Mouse (Mus musculus) stomach, embryonic 16.5 days (tissue): Measurements from ENCODE around the gene Phkg2. TPM values are rescaled to one million over a fixed set of nuclear protein-coding genes. Genes with fewer than 3 reads are reported as not detected.
"Not testable (repeated sequence)": the region's sequence is repeated elsewhere in the genome, so short reads cannot be mapped to it uniquely, and the experiment has no call there.

Experiments used
- ATAC-seq: fragments of 200-750 bp; cut with Nextera tagmentation; 2 replicates; pipeline ENCODE4 v1.8.0; 2017; ENCODE audit warnings: moderate number of reproducible peaks, moderate TSS enrichment; ENCODE audit not compliant: insufficient read depth, low FRiP score
- H3K27ac ChIP-seq: fragments of 300-500 bp; sonication (generic); 2 replicates; pipeline ENCODE4 v1.5.1; 2014; ENCODE audit warnings: low read length
- H3K27me3 ChIP-seq: fragments of 300-500 bp; sonication (generic); 2 replicates; pipeline ENCODE4 v1.6.1; 2014; ENCODE audit warnings: low read length, control low read depth, mixed read lengths; ENCODE audit not compliant: control insufficient read depth, insufficient read depth
- H3K36me3 ChIP-seq: fragments of 300-500 bp; sonication (generic); 2 replicates; pipeline ENCODE4 v1.6.1; 2014; ENCODE audit warnings: low read length; ENCODE audit not compliant: control insufficient read depth, insufficient read depth
- H3K4me1 ChIP-seq: fragments of 300-500 bp; sonication (generic); 2 replicates; pipeline ENCODE4 v1.6.1; 2014; ENCODE audit warnings: low read length, control low read depth, mixed read lengths; ENCODE audit not compliant: control insufficient read depth, insufficient read depth
- H3K4me2 ChIP-seq: fragments of 300-500 bp; sonication (generic); 2 replicates; pipeline ENCODE4 v1.6.1; 2014; ENCODE audit warnings: low read depth, low read length, mixed read lengths
- H3K4me3 ChIP-seq: fragments of 300-500 bp; sonication (generic); replicated peaks from 2 replicates; pipeline ENCODE4 v1.5.1; 2014; ENCODE audit warnings: mild to moderate bottlenecking, low read length
- H3K9ac ChIP-seq: fragments of 300-500 bp; sonication (generic); 2 replicates; pipeline ENCODE4 v1.6.1; 2014; ENCODE audit warnings: low read length
- H3K9me3 ChIP-seq: fragments of 300-500 bp; sonication (generic); replicated peaks from 2 replicates; pipeline ENCODE4 v1.6.1; 2016; ENCODE audit warnings: low read length, control low read depth; ENCODE audit not compliant: control insufficient read depth
- WGBS: fragments of 180-500 bp; shearing (Covaris S2); extraction: QIAGEN DNeasy Blood & Tissue Kit; methylation state at CpG from one replicate; pipeline ENCODE4 v1.1.7; 2014; 5-methylcytosine and 5-hydroxymethylcytosine counted together
- polyA plus RNA-seq: library from polyadenylated mRNA; unstranded; fragments of >200 nt; fragmentation: Nextera tagmentation; extraction: Ambion mirVana; gene quantifications from 2 replicates; pipeline ENCODE4 v1.2.1, GENCODE M21; 2015

Phkg2 gene
- polyA plus RNA-seq, 1 experiment from 2014 or later = 37.6 TPM

DNA sequence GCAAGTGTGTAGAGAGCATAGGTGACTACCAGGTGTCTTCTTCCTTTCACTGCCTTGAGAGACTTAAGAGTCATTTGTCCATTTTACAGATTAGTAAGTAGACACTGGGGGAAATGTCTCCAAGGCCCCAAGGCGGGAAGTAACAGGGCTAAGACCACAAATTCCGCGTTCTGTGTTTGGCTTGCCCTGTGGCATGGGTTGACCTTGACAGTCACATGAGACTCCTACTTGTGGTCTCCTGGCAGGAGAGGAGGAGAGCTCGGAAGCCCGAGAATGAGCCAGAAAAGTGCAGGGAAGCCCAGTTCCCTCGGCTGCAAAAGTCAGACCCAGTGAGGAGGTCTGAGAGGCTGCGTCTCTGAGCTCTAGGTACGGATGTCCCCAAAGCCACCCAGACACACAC, 40.4 kb downstream of the Phkg2 start:
- peak overlapping the region; percentile 96; the same call in 1 of the 2 replicates for H3K9ac ChIP-seq
- WGBS = 85% methylated on average over 8 of the region's 8 CpGs
- H3K27me3 ChIP-seq = no peaks in the 10 kb centered on the region
- H3K36me3 ChIP-seq = peaks cover 43% of the 10 kb centered on the region
- no peak overlapping the region for H3K27ac ChIP-seq
- no peak for ATAC-seq
- no peak overlapping the region for H3K4me3 ChIP-seq
- H3K4me1 ChIP-seq = peaks cover 16% of the 10 kb centered on the region
- H3K4me2 ChIP-seq = no peak overlapping the region
- 0 out of 2 replicates have a peak, but pooled peaks cover 6% of the 10 kb centered on the region for H3K9me3 ChIP-seq

DNA sequence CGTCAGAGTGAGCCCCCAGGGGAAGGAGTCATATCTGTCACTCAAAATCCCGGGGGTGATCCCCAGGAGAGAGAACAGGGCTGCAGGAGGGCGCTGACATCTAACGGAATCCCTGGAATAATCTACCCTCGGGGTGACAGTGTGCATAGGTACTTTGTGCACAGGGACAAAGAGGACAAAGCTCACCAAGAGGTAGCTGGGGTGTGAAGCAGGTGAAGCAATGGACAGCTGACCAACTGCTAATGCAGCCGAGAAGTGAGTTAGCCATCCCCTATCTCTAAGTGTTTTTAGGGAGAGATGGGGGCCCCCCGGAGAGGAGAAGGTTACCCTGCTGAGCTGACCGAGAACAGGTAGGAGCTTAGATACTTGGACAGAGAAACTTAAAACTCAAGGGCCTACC, 41.0 kb downstream of the Phkg2 start:
- H3K27ac ChIP-seq = peak overlapping the region; percentile 89
- peaks cover 37% of the 10 kb centered on the region for H3K36me3 ChIP-seq
- no peak for ATAC-seq
- peak overlapping the region; percentile 79 for H3K4me2 ChIP-seq
- peak overlapping the region; percentile 100 for H3K4me3 ChIP-seq
- peaks cover 16% of the 10 kb centered on the region for H3K4me1 ChIP-seq
- H3K9me3 ChIP-seq = 0 out of 2 replicates have a peak, but pooled peaks cover 6% of the 10 kb centered on the region
- H3K27me3 ChIP-seq = no peaks in the 10 kb centered on the region
- peak overlapping the region; percentile 96 for H3K9ac ChIP-seq
- 26% methylated on average over 8 of the region's 8 CpGs for WGBS

DNA sequence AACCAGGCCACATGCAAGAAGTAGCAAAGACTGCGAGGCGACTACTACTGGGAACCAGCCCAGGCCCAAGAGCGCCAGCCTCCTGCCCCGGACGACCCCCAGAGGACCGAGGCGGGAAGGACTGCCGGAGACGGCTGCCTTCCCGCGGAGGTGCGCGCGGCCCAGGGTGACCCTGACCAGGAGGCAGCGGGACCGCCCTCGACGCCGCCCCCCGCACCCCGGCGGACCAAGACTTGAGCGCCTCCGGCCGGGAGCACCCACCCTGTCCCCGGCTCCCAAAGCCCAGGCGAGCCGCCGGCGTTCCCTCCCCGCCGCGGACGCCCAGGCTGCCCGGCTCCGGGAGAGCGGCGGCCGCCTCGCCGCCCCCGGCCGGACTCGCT, 41.4 kb downstream of the Phkg2 start:
- peak overlapping the region; percentile 100 for H3K4me3 ChIP-seq
- H3K27ac ChIP-seq = peak overlapping the region; percentile 89
- peak overlapping the region; percentile 79 for H3K4me2 ChIP-seq
- peak overlapping the region; percentile 96 for H3K9ac ChIP-seq
- ATAC-seq = peak; percentile 45; the same call in 1 of the 2 replicates
- peaks cover 16% of the 10 kb centered on the region for H3K4me1 ChIP-seq
- WGBS = 0% methylated on average over 41 of the region's 44 CpGs
- 0 out of 2 replicates have a peak, but pooled peaks cover 6% of the 10 kb centered on the region for H3K9me3 ChIP-seq
- no peaks in the 10 kb centered on the region for H3K27me3 ChIP-seq
- H3K36me3 ChIP-seq = peaks cover 34% of the 10 kb centered on the region

DNA sequence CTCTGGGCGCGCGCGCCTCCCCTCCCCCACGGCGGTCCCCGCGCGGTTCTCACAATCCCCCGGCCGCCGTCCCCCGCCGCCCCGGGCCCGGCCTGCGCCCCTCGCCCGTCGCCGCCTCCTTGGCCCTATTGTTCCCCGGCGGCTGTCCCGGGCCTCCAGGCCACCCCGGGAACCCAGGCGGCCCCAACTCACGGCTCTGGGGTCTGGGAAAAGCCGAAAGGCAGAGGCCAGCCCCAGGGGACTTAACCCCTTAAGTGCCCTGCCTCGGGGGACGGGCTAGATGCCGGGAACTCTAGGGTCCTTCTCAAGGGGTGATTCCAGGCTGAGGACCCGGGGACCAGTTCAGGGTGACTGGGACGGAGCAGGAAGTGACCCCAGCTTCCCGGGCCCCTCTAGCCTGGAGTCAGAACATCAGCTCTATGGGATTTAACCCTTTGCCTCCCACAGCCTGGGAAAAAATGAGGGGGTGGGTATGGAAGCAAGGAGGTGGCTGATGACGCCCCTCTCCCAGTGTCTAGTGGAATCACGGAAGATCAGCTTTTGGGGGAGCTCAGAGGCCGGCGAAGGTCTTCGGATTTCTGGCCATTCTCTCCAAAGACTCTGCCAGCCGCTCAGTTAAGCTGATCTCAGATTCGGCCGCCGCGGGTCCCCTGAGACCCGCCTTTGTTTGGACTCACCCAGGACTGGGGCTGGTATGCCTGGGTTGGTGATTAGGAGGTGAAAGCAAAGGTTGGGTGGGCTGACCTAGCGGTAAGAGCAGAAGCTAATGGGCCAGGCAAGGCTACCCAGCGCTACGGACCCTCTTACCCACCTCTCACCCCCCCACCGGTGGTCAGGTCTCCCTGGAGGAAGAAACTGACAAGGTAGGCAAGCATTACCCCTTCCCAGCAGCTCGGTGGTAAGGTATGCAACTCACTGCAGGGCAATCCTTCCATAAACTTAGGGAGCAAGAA, 42.0 kb downstream of the Phkg2 start, which contains the start of gene Zfp629:
Zfp629 (minus strand) TSS at position 907 of the 953 bp plus-strand sequence.
- Histone ChIP-seq H3K9me3 (0 out of 2 replicates have a peak, but pooled peaks cover 6% of the 10 kb centered on the region), H3K27ac (peak within 1 kb of the TSS; percentile 89), H3K36me3 (peaks cover 27% of the 10 kb centered on the region), H3K4me2 (peak within 1 kb of the TSS; percentile 79), H3K4me1 (peaks cover 16% of the 10 kb centered on the region), H3K4me3 (peak within 1 kb of the TSS; percentile 100), H3K27me3 (no peaks in the 10 kb centered on the region), H3K9ac (peak within 1 kb of the TSS; percentile 96)
- peak; percentile 91 for ATAC-seq
- WGBS = under 1% methylated on average over 49 of the region's 50 CpGs

DNA sequence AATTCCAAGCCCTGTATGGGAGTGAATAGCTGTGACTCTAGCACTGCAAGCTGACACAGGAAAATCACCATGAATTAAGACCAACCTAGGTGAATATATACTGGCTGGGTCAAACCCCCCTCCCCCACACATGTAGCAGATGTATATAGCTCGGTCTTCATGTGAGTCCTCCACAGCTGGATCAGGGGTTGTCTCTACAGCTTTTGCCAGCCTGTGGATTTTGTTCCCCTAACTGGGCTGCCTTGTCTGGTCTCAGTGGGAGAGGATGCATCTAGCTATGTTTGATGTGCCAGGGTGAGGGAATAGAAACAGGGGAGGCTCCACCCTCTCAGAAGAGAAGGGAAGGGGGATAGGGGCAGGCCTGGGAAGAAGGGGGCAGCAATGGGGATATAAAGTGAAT, 43.2 kb downstream of the Phkg2 start:
- no peak for ATAC-seq
- Histone ChIP-seq H3K4me3 (no peak overlapping the region), H3K9ac (no peak overlapping the region; the same call in 1 of the 2 replicates), H3K4me1 (peaks cover 16% of the 10 kb centered on the region), H3K36me3 (peaks cover 15% of the 10 kb centered on the region), H3K27me3 (no peaks in the 10 kb centered on the region), H3K9me3 (0 out of 2 replicates have a peak, but pooled peaks cover 5% of the 10 kb centered on the region), H3K4me2 (no peak overlapping the region), H3K27ac (no peak overlapping the region)
- 60% methylated on average over 1 of the region's 1 CpGs for WGBS

DNA sequence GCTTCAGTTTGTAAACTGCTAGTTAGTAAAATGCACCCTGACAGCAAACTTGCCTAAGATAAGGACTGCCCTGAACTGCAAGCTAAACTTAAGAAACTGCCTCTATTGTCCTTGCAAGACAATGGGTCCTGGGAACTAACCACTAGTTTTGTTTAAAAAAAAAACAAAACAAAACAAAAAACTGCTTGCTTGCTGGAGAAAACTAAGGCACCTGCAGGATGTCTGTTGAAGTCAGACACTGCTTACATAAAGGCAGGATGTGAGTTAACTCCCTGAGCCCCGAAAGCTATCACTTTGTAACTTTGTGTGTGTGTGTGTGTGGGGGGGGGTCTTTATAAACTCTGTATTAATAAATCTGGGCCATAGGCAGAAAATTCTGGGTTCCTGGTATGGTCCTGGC, 43.7 kb downstream of the Phkg2 start:
- peaks cover 10% of the 10 kb centered on the region for H3K36me3 ChIP-seq
- H3K9me3 ChIP-seq = no peaks in the 10 kb centered on the region
- H3K4me3 ChIP-seq = no peak overlapping the region
- no peak for ATAC-seq
- H3K4me2 ChIP-seq = no peak overlapping the region
- H3K4me1 ChIP-seq = peaks cover 16% of the 10 kb centered on the region
- H3K9ac ChIP-seq = no peak overlapping the region
- 47% methylated on average over 1 of the region's 1 CpGs for WGBS
- H3K27me3 ChIP-seq = no peaks in the 10 kb centered on the region
- H3K27ac ChIP-seq = no peak overlapping the region

DNA sequence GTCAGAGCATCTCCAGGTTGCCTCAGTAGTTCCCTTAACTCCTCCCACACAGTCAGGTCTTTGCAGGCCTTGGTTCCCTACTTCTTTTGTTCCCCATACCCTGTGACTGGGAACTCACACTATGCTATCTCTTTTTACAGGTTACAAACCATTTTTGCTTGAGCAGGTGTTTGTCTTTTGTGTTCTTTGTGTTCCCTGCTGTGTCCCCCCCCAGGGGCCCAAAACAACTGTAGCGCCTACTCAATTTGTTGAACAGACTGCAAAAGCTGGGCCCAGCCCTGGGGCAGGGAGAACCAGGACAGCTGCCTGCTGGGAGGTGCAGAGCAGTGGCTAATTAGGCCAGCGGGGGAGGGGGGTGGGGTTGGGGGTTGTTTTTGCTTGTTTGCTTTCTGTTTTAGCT, 44.8 kb downstream of the Phkg2 start:
- H3K27me3 ChIP-seq = no peaks in the 10 kb centered on the region
- WGBS = 58% methylated on average over 2 of the region's 2 CpGs
- no peak overlapping the region for H3K4me2 ChIP-seq
- H3K4me3 ChIP-seq = no peak overlapping the region
- no peak overlapping the region for H3K27ac ChIP-seq
- H3K9me3 ChIP-seq = no peaks in the 10 kb centered on the region
- H3K36me3 ChIP-seq = no peaks in the 10 kb centered on the region
- ATAC-seq = no peak
- H3K9ac ChIP-seq = no peak overlapping the region
- peaks cover 16% of the 10 kb centered on the region for H3K4me1 ChIP-seq

DNA sequence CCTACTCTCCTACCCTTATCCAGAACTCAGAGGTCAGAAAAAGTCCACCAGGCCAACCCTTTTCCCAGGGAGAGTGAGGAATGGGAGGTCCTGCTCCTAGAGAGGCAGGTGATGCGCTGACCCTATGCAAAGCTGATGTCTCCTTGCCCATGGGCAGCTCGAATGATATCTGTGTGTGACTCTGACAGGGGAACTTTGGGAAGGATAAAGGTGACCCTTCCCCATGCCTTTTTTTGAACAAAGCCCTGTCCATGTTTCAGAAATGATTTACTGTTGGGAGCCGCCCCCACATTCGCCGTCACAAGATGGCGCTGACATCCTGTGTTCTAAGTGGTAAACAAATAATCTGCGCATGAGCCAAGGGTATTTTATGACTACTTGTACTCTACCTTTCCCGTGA, 45.3 kb downstream of the Phkg2 start:
- not testable (repeated sequence) for H3K27me3 ChIP-seq, H3K4me3 ChIP-seq, H3K9ac ChIP-seq, ATAC-seq, H3K9me3 ChIP-seq, H3K4me2 ChIP-seq, H3K27ac ChIP-seq, H3K36me3 ChIP-seq
- H3K4me1 ChIP-seq = peaks cover 16% of the 10 kb centered on the region
- 90% methylated on average over 6 of the region's 8 CpGs for WGBS

DNA sequence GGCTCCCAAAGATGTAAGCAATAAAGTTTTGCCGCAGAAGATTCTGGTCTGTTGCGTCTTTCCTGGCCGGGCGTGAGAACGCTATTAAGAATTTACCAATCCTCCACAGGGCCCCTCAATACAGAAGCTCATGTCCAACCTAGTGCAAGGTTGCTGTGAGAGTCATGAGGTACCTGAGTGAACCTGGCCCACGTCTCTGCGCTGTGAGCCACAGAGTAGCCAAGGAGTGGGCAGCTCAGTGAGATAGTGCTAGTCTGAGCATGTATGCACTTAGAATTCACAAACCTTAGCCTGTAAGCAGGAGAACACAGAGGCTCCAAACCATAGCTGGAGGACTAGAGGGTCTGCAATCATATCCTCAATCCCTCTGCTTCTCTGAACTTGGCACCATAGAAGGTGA, 52.9 kb downstream of the Phkg2 start:
- Histone ChIP-seq H3K9me3 (no peaks in the 10 kb centered on the region), H3K4me1 (no peaks in the 10 kb centered on the region), H3K4me2 (no peak overlapping the region), H3K9ac (no peak overlapping the region), H3K27ac (no peak overlapping the region), H3K36me3 (no peaks in the 10 kb centered on the region), H3K4me3 (no peak overlapping the region), H3K27me3 (no peaks in the 10 kb centered on the region)
- 98% methylated on average over 7 of the region's 7 CpGs for WGBS
- no peak for ATAC-seq
